Mouse (Mus musculus): ENCODE measurements around the gene Nup133.
A peak's percentile ranks its signal among the peaks of the same experiment; 100 is the strongest.

- peak; percentile 9; the same call in 1 of the 2 replicates for TF ChIP-seq CTCF (IDR thresholded peaks at IDR 0.05; ENCODE audit: extremely low read depth, insufficient read depth, insufficient read length, insufficient replicate concordance)
- no peak for TF ChIP-seq POLR2A (IDR thresholded peaks at IDR 0.05; ENCODE audit: low read depth, low read length)
These were observed 43.5 kb upstream of the Nup133 start for GRCm38 (mm10) chr8:123992587-123992986.

Measured in spleen, adult 2 months (tissue).